Mouse (Mus musculus): ENCODE measurements around the gene St6galnac1. TPM values are rescaled to one million over a fixed set of nuclear protein-coding genes. Genes with fewer than 3 reads are reported as not detected.
A peak's percentile ranks its signal among the peaks of the same experiment; 100 is the strongest.
"Not testable (repeated sequence)": the region's sequence is repeated elsewhere in the genome, so short reads cannot be mapped to it uniquely, and the experiment has no call there.

The St6galnac1 gene
- polyA plus RNA-seq (2016; fragmentation: Nextera tagmentation; extraction: Ambion mirVana): not detected in 2 replicates

GRCm38 (mm10) chr11:116775407-116775806 is at the start of gene St6galnac1:
TSS of gene St6galnac1 (minus strand) at chr11:116775507.
- Histone ChIP-seq H3K4me3 (no peak within 1 kb of the TSS), H3K4me2 (no peak within 1 kb of the TSS), H3K36me3 (no peaks in the 10 kb centered on the region), H3K9me3 (replicated peaks) (no peaks in the 10 kb centered on the region), H3K27me3 (replicated peaks) (no peaks in the 10 kb centered on the region), H3K9ac (no peak within 1 kb of the TSS), H3K27ac (ENCODE audit: poor library complexity, severe bottlenecking) (no peak within 1 kb of the TSS), H3K4me1 (replicated peaks) (no peaks in the 10 kb centered on the region)
- ATAC-seq (ENCODE audit: insufficient number of reproducible peaks, low FRiP score): no peak
- 78% methylated on average over 7 of the region's 7 CpGs for WGBS

GRCm38 (mm10) chr11:116823885-116824284 is 48.6 kb upstream of the St6galnac1 start:
- WGBS: 93% methylated on average over 10 of the region's 10 CpGs
- H3K4me2 ChIP-seq; H3K36me3 ChIP-seq; H3K4me3 ChIP-seq; H3K9me3 ChIP-seq (replicated peaks); H3K27me3 ChIP-seq (replicated peaks); H3K27ac ChIP-seq (ENCODE audit: poor library complexity, severe bottlenecking); H3K9ac ChIP-seq; ATAC-seq (ENCODE audit: insufficient number of reproducible peaks, low FRiP score): not testable (repeated sequence)
- H3K4me1 ChIP-seq (replicated peaks): peaks cover 76% of the 10 kb centered on the region

DNA sequence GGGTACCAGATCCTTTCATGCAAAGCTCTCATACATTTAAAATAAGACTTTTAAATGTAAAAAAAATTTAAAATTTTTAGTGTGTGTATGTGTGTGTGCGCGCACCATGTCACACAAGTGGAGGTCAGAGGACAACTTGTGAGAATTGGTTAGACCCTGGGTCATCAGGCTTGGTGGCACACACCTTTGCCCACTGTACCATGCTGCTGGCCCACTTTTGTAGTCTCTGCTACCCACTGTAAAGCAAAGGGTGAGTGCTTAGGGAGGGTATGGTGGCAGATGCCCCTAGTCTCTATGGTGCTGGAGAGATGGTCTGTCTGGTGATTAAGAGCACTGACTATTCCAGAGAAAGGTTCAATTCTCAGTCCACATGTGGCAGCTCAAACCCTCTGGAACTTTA is 47.9 kb upstream of the St6galnac1 start:
- peaks cover 77% of the 10 kb centered on the region for H3K4me1 ChIP-seq (replicated peaks)
- no peak overlapping the region for H3K4me2 ChIP-seq
- H3K9ac ChIP-seq: no peak overlapping the region
- no peak overlapping the region for H3K4me3 ChIP-seq
- H3K27me3 ChIP-seq (replicated peaks): no peaks in the 10 kb centered on the region
- no peak overlapping the region for H3K27ac ChIP-seq (ENCODE audit: poor library complexity, severe bottlenecking)
- ATAC-seq (ENCODE audit: insufficient number of reproducible peaks, low FRiP score): no peak
- WGBS: 98% methylated on average over 2 of the region's 2 CpGs
- H3K36me3 ChIP-seq: 0 out of 2 replicates have a peak, but pooled peaks cover 3% of the 10 kb centered on the region
- no peaks in the 10 kb centered on the region for H3K9me3 ChIP-seq (replicated peaks)

DNA sequence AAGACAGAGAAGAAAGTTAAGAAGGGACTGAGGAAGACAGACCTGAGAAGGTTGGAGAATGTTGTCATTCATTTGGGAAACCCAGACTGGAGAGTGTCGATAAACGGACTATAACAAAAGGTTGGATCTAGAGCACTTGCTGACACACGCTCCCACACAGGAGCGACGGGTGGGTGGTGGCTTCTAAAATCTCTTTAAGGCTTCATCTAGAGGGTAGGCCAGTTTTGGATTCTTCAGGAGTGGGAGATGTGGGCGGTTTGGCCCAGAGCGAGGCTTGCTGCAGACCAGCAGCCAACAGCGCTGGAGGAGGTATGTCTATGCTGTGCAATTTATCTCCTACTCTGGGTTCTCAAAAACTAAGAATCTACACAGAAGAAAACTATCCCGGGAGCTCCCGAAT is 47.3 kb upstream of the St6galnac1 start:
- no peak for ATAC-seq (ENCODE audit: insufficient number of reproducible peaks, low FRiP score)
- H3K9ac ChIP-seq: no peak overlapping the region
- peaks cover 76% of the 10 kb centered on the region for H3K4me1 ChIP-seq (replicated peaks)
- 0 out of 2 replicates have a peak overlapping the region, but pooled peaks have one; percentile 92 for H3K27ac ChIP-seq (ENCODE audit: poor library complexity, severe bottlenecking)
- 84% methylated on average over 10 of the region's 10 CpGs for WGBS
- no peaks in the 10 kb centered on the region for H3K27me3 ChIP-seq (replicated peaks)
- no peak overlapping the region for H3K4me3 ChIP-seq
- no peaks in the 10 kb centered on the region for H3K9me3 ChIP-seq (replicated peaks)
- peak overlapping the region; percentile 53; the same call in 1 of the 2 replicates for H3K4me2 ChIP-seq
- H3K36me3 ChIP-seq: peaks cover 3% of the 10 kb centered on the region; the same call in 1 of the 2 replicates

- Histone ChIP-seq H3K27me3 (replicated peaks) (no peaks in the 10 kb centered on the region), H3K27ac (ENCODE audit: poor library complexity, severe bottlenecking) (peak overlapping the region; percentile 92), H3K36me3 (peaks cover 3% of the 10 kb centered on the region; the same call in 1 of the 2 replicates), H3K4me2 (peak overlapping the region; percentile 53), H3K4me3 (no peak overlapping the region), H3K9ac (0 out of 2 replicates have a peak overlapping the region, but pooled peaks have one; percentile 58), H3K4me1 (replicated peaks) (peaks cover 76% of the 10 kb centered on the region), H3K9me3 (replicated peaks) (no peaks in the 10 kb centered on the region)
- ATAC-seq (ENCODE audit: insufficient number of reproducible peaks, low FRiP score): no peak
- 71% methylated on average over 10 of the region's 10 CpGs for WGBS
These were observed 46.9 kb upstream of the St6galnac1 start for GRCm38 (mm10) chr11:116822215-116822614.

GRCm38 (mm10) chr11:116821057-116821940 is 46.0 kb upstream of the St6galnac1 start:
- peak; percentile 59 for ATAC-seq (ENCODE audit: insufficient number of reproducible peaks, low FRiP score)
- H3K9me3 ChIP-seq (replicated peaks): no peaks in the 10 kb centered on the region
- H3K4me1 ChIP-seq (replicated peaks): peaks cover 76% of the 10 kb centered on the region
- WGBS: 34% methylated on average over 13 of the region's 13 CpGs
- peak overlapping the region; percentile 53 for H3K4me2 ChIP-seq
- H3K9ac ChIP-seq: peak overlapping the region; percentile 58
- H3K36me3 ChIP-seq: peaks cover 3% of the 10 kb centered on the region; the same call in 1 of the 2 replicates
- no peaks in the 10 kb centered on the region for H3K27me3 ChIP-seq (replicated peaks)
- peak overlapping the region; percentile 12; the same call in 1 of the 2 replicates for H3K4me3 ChIP-seq
- H3K27ac ChIP-seq (ENCODE audit: poor library complexity, severe bottlenecking): peak overlapping the region; percentile 92

GRCm38 (mm10) chr11:116819932-116820593 is 44.8 kb upstream of the St6galnac1 start:
- Histone ChIP-seq H3K4me2 (no peak overlapping the region), H3K4me3 (no peak overlapping the region), H3K9me3 (replicated peaks) (no peaks in the 10 kb centered on the region), H3K36me3 (peaks cover 3% of the 10 kb centered on the region; the same call in 1 of the 2 replicates), H3K4me1 (replicated peaks) (peaks cover 72% of the 10 kb centered on the region), H3K27ac (ENCODE audit: poor library complexity, severe bottlenecking) (peak overlapping the region; percentile 92), H3K9ac (no peak overlapping the region), H3K27me3 (replicated peaks) (no peaks in the 10 kb centered on the region)
- 79% methylated on average over 5 of the region's 5 CpGs for WGBS
- no peak for ATAC-seq (ENCODE audit: insufficient number of reproducible peaks, low FRiP score)

DNA sequence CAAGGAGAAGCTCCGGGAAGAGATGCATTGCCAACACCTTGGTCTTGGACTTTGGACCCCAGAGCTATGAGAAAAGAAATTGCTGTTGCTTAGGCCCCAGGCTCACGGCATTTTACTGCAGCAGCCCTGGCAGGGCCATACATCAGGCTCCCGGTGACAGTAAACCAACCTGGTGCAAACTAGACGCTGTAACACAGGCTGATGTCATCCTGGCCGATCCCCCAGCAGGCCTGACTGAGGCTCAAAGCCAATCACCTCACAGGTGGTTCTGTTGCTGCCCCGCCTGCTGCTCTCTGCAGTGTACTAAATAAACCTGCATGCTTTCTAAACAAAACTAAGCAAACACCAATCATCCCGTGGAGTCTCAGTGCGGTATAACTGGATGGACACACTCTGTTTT is 43.4 kb upstream of the St6galnac1 start:
- ATAC-seq (ENCODE audit: insufficient number of reproducible peaks, low FRiP score): no peak
- H3K9me3 ChIP-seq (replicated peaks): no peaks in the 10 kb centered on the region
- 56% methylated on average over 8 of the region's 8 CpGs for WGBS
- H3K4me1 ChIP-seq (replicated peaks): peaks cover 83% of the 10 kb centered on the region
- no peak overlapping the region for H3K4me2 ChIP-seq
- no peaks in the 10 kb centered on the region for H3K27me3 ChIP-seq (replicated peaks)
- peaks cover under 1% of the 10 kb centered on the region; the same call in 1 of the 2 replicates for H3K36me3 ChIP-seq
- H3K4me3 ChIP-seq: no peak overlapping the region
- no peak overlapping the region for H3K27ac ChIP-seq (ENCODE audit: poor library complexity, severe bottlenecking)
- H3K9ac ChIP-seq: 0 out of 2 replicates have a peak overlapping the region, but pooled peaks have one; percentile 7

GRCm38 (mm10) chr11:116817567-116817966 is 42.3 kb upstream of the St6galnac1 start:
- Histone ChIP-seq H3K27ac (ENCODE audit: poor library complexity, severe bottlenecking) (no peak overlapping the region), H3K4me2 (no peak overlapping the region), H3K4me1 (replicated peaks) (peaks cover 93% of the 10 kb centered on the region), H3K27me3 (replicated peaks) (no peaks in the 10 kb centered on the region), H3K9me3 (replicated peaks) (no peaks in the 10 kb centered on the region), H3K36me3 (no peaks in the 10 kb centered on the region; the same call in 1 of the 2 replicates), H3K4me3 (no peak overlapping the region), H3K9ac (no peak overlapping the region)
- ATAC-seq (ENCODE audit: insufficient number of reproducible peaks, low FRiP score): no peak
- WGBS: 89% methylated on average over 5 of the region's 5 CpGs

DNA sequence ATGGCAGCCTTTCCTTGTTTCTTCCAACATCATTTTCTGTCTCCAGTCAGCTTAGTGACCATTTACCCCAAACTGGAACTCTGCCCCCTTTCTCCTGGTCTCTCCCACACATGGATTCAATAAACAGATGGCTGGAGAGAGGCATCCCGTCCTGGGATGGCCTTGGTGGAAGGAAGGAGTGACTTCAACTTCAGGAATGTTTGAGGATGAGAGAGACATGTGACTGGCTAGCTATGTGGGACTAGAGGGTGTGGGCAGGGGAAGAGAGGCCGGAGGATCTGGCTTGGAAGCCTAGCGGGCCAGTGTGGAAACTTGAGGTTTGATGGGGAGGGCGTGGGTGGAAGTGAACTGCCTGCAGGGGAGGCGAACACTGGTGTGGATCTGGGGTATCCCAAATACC is 41.5 kb upstream of the St6galnac1 start:
- no peaks in the 10 kb centered on the region for H3K9me3 ChIP-seq (replicated peaks)
- no peak overlapping the region for H3K4me2 ChIP-seq
- no peaks in the 10 kb centered on the region for H3K27me3 ChIP-seq (replicated peaks)
- H3K36me3 ChIP-seq: no peaks in the 10 kb centered on the region; the same call in 1 of the 2 replicates
- 50% methylated on average over 5 of the region's 5 CpGs for WGBS
- no peak overlapping the region for H3K27ac ChIP-seq (ENCODE audit: poor library complexity, severe bottlenecking)
- H3K4me3 ChIP-seq: no peak overlapping the region
- H3K9ac ChIP-seq: no peak overlapping the region
- peaks cover 92% of the 10 kb centered on the region for H3K4me1 ChIP-seq (replicated peaks)
- no peak for ATAC-seq (ENCODE audit: insufficient number of reproducible peaks, low FRiP score)

All from heart, embryonic 12.5 days (tissue).